Mouse (Mus musculus) kidney, adult 2 months (tissue): ENCODE measurements around the gene E130114P18Rik. TPM values are rescaled to one million over a fixed set of nuclear protein-coding genes. Genes with fewer than 3 reads are reported as not detected.

ENCODE experiments used
- DNase-seq: peaks from one replicate; pipeline ENCODE4 v3.0.0; 2021
- H3K27ac ChIP-seq: fragments of 200-500 bp; 2 replicates; pipeline ENCODE4 v1.5.1; 2012; ENCODE audit warnings: low read depth, low read length, control low read depth, inconsistent platforms; ENCODE audit not compliant: insufficient read depth
- H3K27me3 ChIP-seq: fragments of 200-500 bp; replicated peaks from 2 replicates; pipeline ENCODE4 v1.6.1; 2012; ENCODE audit warnings: mild to moderate bottlenecking, moderate library complexity, low read length, inconsistent platforms; ENCODE audit not compliant: control insufficient read depth, insufficient read depth
- H3K36me3 ChIP-seq: fragments of 200-500 bp; 2 replicates; pipeline ENCODE4 v1.6.1; 2012; ENCODE audit warnings: mild to moderate bottlenecking, moderate library complexity, low read length, inconsistent platforms; ENCODE audit not compliant: control insufficient read depth, insufficient read depth
- H3K4me1 ChIP-seq: fragments of 200-500 bp; 2 replicates; pipeline ENCODE4 v1.6.1; 2011; ENCODE audit warnings: low read length; ENCODE audit not compliant: control insufficient read depth, insufficient read depth
- H3K4me3 ChIP-seq: fragments of 200-500 bp; 2 replicates; pipeline ENCODE4 v1.5.1; 2011; ENCODE audit warnings: mild to moderate bottlenecking, low read depth, low read length, control low read depth; ENCODE audit not compliant: insufficient read depth
- CTCF ChIP-seq: fragments of 200-500 bp; conservative IDR thresholded peaks from 2 replicates; pipeline ENCODE4 v1.5.1; 2011; ENCODE audit warnings: low read depth, mild to moderate bottlenecking, control low read depth, low read length, moderate library complexity, mixed read lengths; ENCODE audit not compliant: insufficient read depth, insufficient read length
- POLR2A ChIP-seq: fragments of 200-500 bp; IDR thresholded peaks from one replicate; pipeline ENCODE4 v1.6.1; 2011; ENCODE audit warnings: low read depth, low read length, control low read depth
- WGBS: fragments of 180-500 bp; shearing (Covaris S2); methylation state at CpG from one replicate; pipeline ENCODE4 v1.1.7; 2018; 5-methylcytosine and 5-hydroxymethylcytosine counted together
- polyA plus RNA-seq: library from polyadenylated mRNA; depleted of rRNA; stranded (reverse); fragments of >200 nt; gene quantifications from 2 replicates; pipeline ENCODE4 v1.2.3, GENCODE M21; 2012

The E130114P18Rik gene
- polyA plus RNA-seq, 1 experiment: 0.45 TPM

GRCm38 (mm10) chr4:97813996-97814395, 36.1 kb upstream of the E130114P18Rik start:
- peaks cover 10% of the 10 kb centered on the region for H3K4me1 ChIP-seq
- no peak overlapping the region for H3K27ac ChIP-seq
- H3K4me3 ChIP-seq: no peak overlapping the region
- TF ChIP-seq CTCF: no peak
- TF ChIP-seq POLR2A: no peak
- 68% methylated on average over 4 of the region's 4 CpGs for WGBS
- no peaks in the 10 kb centered on the region for H3K27me3 ChIP-seq
- no peaks in the 10 kb centered on the region for H3K36me3 ChIP-seq
- DNase-seq: no peak

DNA sequence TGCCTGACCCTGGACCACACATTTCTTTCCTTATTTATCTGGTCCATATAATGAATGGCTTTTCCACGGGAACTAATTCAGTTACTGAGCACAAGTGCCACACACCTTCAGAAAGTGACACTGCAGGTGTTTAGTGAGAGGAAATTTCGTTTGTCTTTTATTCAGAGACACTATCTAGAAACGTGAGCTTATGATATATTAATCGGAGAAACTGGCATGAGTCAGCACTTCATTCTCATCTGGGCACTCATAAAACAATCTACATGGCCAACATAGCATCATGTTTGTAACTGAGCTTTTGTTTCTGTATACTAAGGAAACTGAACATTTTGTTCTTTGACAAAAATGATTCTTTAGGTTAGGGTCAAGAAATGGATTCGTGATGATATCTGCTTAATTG, 35.2 kb upstream of the E130114P18Rik start:
- Histone ChIP-seq H3K4me3 (no peak overlapping the region), H3K4me1 (peaks cover 10% of the 10 kb centered on the region), H3K36me3 (no peaks in the 10 kb centered on the region), H3K27me3 (no peaks in the 10 kb centered on the region), H3K27ac (no peak overlapping the region)
- WGBS: 80% methylated on average over 5 of the region's 5 CpGs
- TF ChIP-seq CTCF (no peak), POLR2A (no peak)
- DNase-seq: no peak

- 85% methylated on average over 7 of the region's 7 CpGs for WGBS
- TF ChIP-seq CTCF (no peak), POLR2A (no peak)
- Histone ChIP-seq H3K27ac (no peak overlapping the region), H3K4me1 (peaks cover 7% of the 10 kb centered on the region), H3K36me3 (no peaks in the 10 kb centered on the region), H3K4me3 (no peak overlapping the region), H3K27me3 (no peaks in the 10 kb centered on the region)
- DNase-seq: no peak
These were observed 32.6 kb upstream of the E130114P18Rik start for GRCm38 (mm10) chr4:97810348-97810939.

DNA sequence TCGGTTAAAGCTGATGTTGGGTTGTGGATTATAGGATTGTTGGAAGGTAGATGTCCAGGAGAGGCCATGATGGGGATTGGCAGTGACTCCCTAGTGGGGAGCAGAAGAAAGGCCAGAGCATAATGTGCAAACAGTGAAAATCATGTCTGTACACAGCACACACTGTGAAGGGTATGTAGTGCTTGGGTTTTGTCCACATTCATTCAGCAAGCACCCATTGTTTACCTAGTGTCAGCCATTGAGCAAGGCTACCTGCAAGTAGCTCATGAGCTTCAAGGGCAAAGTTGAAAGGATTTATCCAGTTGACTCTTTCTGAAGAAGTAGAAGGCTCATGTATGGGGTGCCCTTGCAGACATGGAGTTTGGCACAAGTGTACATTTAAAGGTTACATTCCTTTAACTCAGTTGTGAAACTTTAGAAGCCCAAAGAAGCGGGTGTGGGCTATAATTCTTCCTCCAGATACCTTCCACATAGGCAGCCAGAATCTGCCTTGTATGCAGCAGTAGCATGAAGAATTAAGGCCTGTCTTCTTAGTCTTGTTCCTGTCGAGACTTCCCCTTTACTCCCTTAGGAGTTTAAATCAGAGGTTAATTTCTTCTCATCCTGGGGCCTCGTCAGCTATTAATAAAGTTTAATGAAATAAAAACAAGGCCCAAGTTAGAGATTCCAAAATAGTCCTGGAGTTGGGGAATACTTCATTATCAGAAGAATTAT, 31.9 kb upstream of the E130114P18Rik start:
- 67% methylated on average over 4 of the region's 4 CpGs for WGBS
- TF ChIP-seq CTCF (no peak), POLR2A (no peak)

DNA sequence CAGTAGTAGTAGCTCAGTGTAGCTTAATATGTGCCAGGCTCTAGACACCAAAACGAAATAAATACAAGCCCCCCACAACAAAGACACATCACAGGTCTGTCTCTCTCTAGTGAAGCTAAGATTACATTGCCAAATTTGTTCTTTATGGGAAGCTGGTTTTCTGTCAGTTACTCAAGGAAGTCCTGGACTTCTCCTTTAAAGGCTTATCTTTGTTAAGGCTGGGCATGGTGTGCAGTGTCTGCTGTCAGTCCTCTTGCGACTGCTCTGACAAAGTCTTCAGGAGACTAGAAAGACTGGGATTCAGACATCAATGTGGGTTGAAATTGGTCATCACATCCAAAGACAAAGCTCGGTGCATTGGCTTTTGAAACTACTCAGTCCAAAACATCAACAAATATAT, 31.0 kb upstream of the E130114P18Rik start:
- H3K36me3 ChIP-seq: no peaks in the 10 kb centered on the region
- no peak for TF ChIP-seq CTCF
- TF ChIP-seq POLR2A: no peak
- peaks cover 7% of the 10 kb centered on the region for H3K4me1 ChIP-seq
- no peak for DNase-seq
- no peak overlapping the region for H3K27ac ChIP-seq
- H3K27me3 ChIP-seq: no peaks in the 10 kb centered on the region
- WGBS: 91% methylated on average over 3 of the region's 3 CpGs
- no peak overlapping the region for H3K4me3 ChIP-seq

More for the DNA sequence above, 31.9 kb upstream of the E130114P18Rik start:
- no peaks in the 10 kb centered on the region for H3K36me3 ChIP-seq
- no peak for DNase-seq
- H3K27me3 ChIP-seq: no peaks in the 10 kb centered on the region
- H3K4me3 ChIP-seq: no peak overlapping the region
- no peak overlapping the region for H3K27ac ChIP-seq
- H3K4me1 ChIP-seq: peaks cover 7% of the 10 kb centered on the region

GRCm38 (mm10) chr4:97806924-97807323, 29.0 kb upstream of the E130114P18Rik start:
- DNase-seq: no peak
- Histone ChIP-seq H3K27me3 (no peaks in the 10 kb centered on the region), H3K36me3 (no peaks in the 10 kb centered on the region), H3K4me1 (peaks cover 7% of the 10 kb centered on the region), H3K4me3 (no peak overlapping the region), H3K27ac (no peak overlapping the region)
- no peak for TF ChIP-seq POLR2A
- TF ChIP-seq CTCF: no peak
- WGBS: 96% methylated on average over 2 of the region's 2 CpGs
